Mouse (Mus musculus) gonadal fat pad, adult 2 months (tissue): ENCODE results near the gene Ppp1r12c. TPM values are rescaled to one million over a fixed set of nuclear protein-coding genes. Genes with fewer than 3 reads are reported as not detected.
"Not testable (repeated sequence)": the region's sequence is repeated elsewhere in the genome, so short reads cannot be mapped to it uniquely, and the experiment has no call there.

Experiments used
- DNase-seq: peaks from one replicate; pipeline ENCODE4 v3.0.0-alpha.2; 2012; ENCODE audit warnings: low read depth
- polyA plus RNA-seq: library from polyadenylated mRNA; depleted of rRNA; stranded (reverse); fragments of >200 nt; gene quantifications from 2 replicates; pipeline ENCODE4 v1.2.3, GENCODE M21; 2012; rRNA removed

The Ppp1r12c gene
- polyA plus RNA-seq = 57.8 and 59.3 TPM in 2 replicates

DNA sequence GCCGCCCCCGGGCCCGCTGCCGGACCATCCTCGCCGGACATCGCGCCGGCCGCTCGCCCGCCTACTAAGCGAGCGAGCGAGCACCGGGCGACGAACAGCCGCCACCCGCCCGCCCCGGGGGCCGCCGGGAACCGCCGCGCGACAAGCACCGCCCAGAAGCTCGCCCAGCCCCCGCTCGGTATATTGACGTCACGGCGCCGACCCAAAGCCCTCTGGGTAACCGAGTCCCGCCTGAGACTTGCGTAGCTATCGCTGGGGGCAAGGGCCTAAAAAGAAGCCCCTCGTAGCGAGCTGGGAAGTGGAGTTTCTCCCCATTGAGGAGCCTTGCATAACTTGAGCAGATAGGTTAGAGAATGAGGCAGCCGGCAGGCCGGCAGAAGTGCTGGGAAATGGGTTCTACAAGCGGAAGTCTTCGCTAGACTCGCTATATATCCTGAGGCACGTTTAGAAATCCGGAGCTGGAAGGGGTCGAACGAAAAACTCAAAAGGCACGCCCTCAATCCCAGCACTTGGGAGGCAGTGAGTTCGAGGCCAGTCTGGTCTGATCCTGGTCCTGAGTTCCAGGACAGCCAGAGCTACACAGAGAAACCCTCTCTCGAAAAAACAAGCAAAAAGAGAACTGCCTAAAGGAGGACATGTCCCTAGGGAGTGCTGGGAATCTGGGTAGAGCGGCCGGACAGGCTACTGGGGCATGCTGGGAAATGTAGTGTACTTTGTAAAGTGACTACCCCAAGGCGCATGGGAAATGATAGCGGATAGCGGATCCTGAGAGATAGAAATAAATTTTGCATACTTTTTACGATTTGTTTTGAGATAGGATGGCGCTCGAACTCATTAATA is at the start of gene Ppp1r12c:
TSS of gene Ppp1r12c (minus strand) at position 123 of the 840 bp plus-strand sequence.
- DNase-seq = no peak

DNA sequence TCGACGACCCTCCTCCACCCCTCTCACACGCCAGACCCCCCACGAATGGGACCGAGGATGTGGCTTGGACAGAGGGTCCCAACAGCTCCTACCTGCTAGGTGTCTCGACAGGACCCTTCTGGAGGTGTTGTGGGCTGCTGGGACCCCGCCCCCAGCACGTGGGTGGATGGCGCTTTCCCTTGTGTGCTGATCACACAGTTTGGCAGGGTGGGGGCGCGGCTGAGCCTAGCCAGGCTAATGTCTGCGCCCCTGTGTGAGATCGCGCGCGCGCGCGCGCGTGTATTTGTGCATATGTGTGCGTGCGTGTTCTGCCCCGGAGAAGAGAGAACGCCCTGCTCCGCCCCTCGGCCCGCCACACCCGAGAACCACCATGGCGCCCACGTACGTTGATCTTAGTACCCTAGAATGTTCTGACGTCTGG is 45.8 kb upstream of the Ppp1r12c start, which contains the start of gene Syt5:
TSS of gene Syt5 (minus strand) at position 321 of the 421 bp plus-strand sequence.
- DNase-seq = no peak

DNA sequence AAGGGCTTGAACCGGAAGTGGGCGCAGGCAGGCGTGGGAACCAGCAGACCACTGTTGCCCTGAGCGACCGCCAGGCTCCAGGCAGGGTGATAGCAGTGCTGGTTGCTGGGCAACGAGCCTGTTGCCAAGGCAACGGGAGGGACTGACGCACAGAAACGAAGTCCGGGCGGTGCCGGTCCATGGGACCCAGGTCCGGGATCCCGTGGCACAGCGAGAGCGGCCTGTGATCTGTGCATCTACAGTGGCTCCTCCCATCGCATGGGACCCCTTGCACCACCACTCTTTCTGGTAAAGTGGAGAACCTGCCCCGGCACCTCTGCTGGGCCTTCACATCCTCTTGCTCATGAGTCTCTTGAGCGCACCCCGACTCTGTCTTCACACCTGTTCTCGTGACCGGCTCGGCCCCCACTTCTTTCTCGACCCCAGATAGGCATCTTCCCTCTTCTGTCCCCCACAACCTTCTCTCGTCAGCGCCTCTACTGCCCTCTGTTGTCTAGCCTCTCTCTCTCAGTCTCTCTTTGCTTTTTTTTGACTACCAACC is 45.2 kb upstream of the Ppp1r12c start:
- no peak for DNase-seq

GRCm38 (mm10) chr7:4546050-4546449 is 44.6 kb upstream of the Ppp1r12c start:
- no peak for DNase-seq

- DNase-seq = no peak
These were observed 40.5 kb upstream of the Ppp1r12c start for GRCm38 (mm10) chr7:4542013-4542412.

- no peak for DNase-seq
These were observed 39.9 kb upstream of the Ppp1r12c start for GRCm38 (mm10) chr7:4541344-4541743.

DNA sequence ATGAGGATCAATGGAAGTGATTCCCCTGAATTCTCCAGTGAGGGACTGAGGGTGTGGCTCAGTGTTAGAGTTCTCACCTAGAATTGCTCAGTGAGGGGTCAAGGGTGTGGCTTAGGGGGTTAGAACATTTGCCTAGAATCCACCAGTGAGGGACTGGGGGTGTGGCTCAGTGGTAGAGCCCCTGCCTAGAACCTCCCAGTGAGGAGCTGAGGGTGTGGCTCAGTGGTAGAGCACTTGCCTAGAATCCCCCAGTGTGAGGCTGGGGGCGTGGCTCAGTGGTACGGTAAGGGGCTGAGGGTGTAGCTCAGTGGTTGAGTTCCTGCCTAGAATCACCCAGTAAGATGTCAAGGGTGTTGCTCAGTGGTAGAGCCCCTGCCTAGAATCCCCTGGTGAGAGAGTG is 37.5 kb upstream of the Ppp1r12c start:
- DNase-seq = no peak

DNA sequence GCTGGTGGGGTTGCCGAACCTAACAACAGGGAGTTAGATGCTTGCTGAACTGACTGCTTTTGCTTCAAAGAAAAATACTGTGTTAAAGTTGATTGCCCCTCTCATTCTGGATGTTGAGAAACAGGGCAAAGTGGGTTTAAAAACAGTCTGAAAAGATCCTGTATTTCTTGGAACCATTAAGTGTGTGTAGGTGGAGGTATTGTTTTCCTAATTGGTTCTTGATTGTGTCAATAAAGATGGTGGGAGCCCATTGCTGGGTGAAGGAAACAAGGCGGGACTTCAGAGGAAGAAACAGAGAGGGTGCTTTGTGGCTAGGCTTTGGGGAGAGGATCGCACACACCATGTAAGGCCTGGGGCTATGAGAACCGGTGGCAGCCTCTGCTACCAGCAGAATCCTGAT is 35.7 kb upstream of the Ppp1r12c start:
- DNase-seq = no peak

GRCm38 (mm10) chr7:4536369-4536768 is 34.9 kb upstream of the Ppp1r12c start:
- no peak for DNase-seq

- no peak for DNase-seq
These were observed 30.7 kb upstream of the Ppp1r12c start, which contains the start of gene Dnaaf3 for GRCm38 (mm10) chr7:4532005-4532729. TSS of gene Dnaaf3 (minus strand) at chr7:4532453.

DNA sequence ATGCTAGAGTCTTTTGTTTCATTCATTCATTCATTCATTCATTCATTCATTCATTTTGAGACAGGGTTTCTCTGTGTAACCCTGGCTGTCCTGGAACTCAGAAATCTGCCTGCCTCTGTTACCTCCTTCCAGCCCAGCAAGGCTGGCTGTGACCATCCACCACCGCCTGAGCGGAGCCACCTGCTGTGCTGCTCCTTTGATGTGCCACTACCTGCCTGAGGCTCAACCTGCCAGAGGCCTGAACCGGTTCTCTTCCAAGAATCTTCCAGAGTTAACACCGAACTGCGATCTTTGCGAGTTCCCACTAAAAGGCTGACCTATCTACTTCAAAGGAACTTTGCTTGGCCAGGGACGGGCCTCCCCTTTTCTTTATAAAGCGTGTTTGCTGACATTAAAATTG is 28.7 kb upstream of the Ppp1r12c start:
- not testable (repeated sequence) for DNase-seq

GRCm38 (mm10) chr7:4527302-4527689 is 25.8 kb upstream of the Ppp1r12c start:
- DNase-seq = no peak

- DNase-seq = peak; percentile 52
These were observed 25.1 kb upstream of the Ppp1r12c start for GRCm38 (mm10) chr7:4526341-4527301.

GRCm38 (mm10) chr7:4524212-4524922 is 22.9 kb upstream of the Ppp1r12c start, which contains the start of gene Tnni3:
TSS of gene Tnni3 (minus strand) at chr7:4524229.
- DNase-seq = not testable (repeated sequence)

GRCm38 (mm10) chr7:4523205-4524130 is 22.0 kb upstream of the Ppp1r12c start:
- no peak for DNase-seq

- DNase-seq = no peak
These were observed 20.8 kb upstream of the Ppp1r12c start for GRCm38 (mm10) chr7:4522292-4522691.

DNA sequence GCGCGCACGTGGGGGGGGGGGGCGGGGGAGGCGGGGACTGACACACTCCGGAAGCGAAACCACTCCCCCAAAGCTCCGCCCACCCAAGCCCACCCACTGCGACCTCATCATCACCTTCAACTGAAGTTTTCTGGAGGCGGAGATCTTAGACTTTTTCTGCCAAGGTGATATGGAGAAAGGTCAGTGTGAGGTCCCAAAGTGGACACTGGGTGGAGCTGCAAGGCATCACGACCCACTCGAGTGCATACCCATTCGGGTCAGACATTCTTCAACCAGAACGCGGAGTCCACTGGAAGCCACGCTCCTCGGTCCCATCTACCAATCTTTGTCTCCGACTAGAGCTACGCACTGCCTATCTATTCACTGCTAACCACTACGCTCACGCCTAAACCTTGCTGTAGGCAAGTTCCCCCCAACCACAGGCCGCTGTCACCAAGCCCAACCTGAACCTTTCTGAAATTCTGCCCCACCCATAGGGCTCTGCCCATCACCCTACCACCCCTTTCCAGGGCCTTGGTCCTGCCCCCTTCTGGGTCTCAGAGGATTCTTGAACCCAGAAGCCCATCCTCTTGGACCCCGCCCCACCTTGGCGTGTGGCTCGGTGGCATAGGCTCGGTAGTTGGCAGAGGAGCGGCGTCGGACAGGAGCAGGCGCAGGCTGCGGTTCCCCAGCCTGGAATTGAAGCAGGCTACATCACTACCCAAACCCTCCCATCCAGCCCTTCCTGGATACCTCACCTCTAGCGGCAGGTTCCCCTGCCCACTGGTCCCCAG is 19.9 kb upstream of the Ppp1r12c start:
- no peak for DNase-seq

GRCm38 (mm10) chr7:4518487-4518886 is 17.0 kb upstream of the Ppp1r12c start:
- no peak for DNase-seq
